Mouse (Mus musculus): ENCODE results near the gene Rbm6. TPM values are rescaled to one million over a fixed set of nuclear protein-coding genes. Genes with fewer than 3 reads are reported as not detected.

Rbm6 gene
- total RNA-seq, 2 experiments from 2014 or later, result 60.7 to 70.3 TPM

DNA sequence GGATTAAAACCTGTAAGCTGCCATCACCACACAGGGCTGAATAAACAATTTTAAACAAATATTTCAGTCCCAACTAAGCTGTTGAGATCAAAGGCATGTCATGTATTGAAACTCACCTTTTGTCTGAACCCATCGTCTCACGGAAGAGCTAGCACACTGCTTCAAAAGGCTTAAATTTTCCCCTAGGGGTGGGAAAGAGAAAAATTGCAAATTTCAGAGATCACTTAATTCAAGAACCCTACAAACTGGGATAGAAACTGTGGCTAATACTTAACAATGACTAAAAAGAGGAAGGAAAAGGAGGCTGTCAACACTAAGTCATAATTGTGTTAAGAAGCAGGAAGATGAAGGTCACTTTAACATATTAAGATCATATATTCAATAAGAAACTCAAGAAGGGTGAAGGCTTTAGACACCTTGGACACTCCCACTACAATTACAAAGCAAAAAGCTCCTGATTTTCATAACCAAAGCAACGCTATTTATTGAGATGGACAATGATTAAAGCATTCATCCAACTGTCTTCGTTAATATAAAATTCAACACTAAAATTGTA lies 103.5 kb downstream of the Rbm6 start:
- peak; percentile 55 for TF ChIP-seq CTCF (conservative IDR thresholded peaks at IDR 0.05)
- peak overlapping the region; percentile 100 for H3K27ac ChIP-seq
- H3K4me3 ChIP-seq, result peak overlapping the region; percentile 82
- DNase-seq (ENCODE audit: low spot score in 2 of 2), result no peak

- no peak overlapping the region; the same call in 1 of the 2 replicates for H3K27ac ChIP-seq
- TF ChIP-seq CTCF (conservative IDR thresholded peaks at IDR 0.05), result no peak
- H3K4me3 ChIP-seq, result peak overlapping the region; percentile 82
- no peak for DNase-seq (ENCODE audit: low spot score in 2 of 2)
These were observed 104.2 kb downstream of the Rbm6 start for GRCm38 (mm10) chr9:107768851-107769250.

DNA sequence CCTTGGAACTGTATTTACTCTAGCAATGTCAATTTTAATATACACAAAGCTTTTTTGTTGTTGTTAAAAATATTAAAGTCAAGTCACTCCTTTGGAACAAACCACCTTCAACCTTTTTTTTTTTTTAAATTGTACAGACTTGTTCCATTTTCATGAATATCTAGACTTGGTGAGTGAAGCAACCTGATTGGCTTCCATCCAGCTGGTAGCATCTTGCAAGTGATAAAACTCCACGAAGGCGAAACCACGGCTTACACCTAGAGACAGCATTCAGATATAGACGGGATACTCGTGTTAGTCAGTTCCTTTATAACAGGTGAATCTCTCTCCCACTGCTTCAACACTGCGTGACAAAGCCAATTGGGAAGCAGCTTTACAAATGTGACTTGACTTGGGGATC lies 113.4 kb downstream of the Rbm6 start:
- no peak for DNase-seq (ENCODE audit: low spot score in 2 of 2)
- no peak for TF ChIP-seq CTCF (conservative IDR thresholded peaks at IDR 0.05)
- no peak overlapping the region for H3K27ac ChIP-seq
- H3K4me3 ChIP-seq, result no peak overlapping the region

GRCm38 (mm10) chr9:107750378-107750777 lies 122.7 kb downstream of the Rbm6 start:
- H3K4me3 ChIP-seq, result no peak overlapping the region
- no peak overlapping the region for H3K27ac ChIP-seq
- TF ChIP-seq CTCF (conservative IDR thresholded peaks at IDR 0.05), result no peak
- no peak for DNase-seq (ENCODE audit: low spot score in 2 of 2)

- H3K4me3 ChIP-seq, result no peak overlapping the region
- H3K27ac ChIP-seq, result no peak overlapping the region
- no peak for TF ChIP-seq CTCF (conservative IDR thresholded peaks at IDR 0.05)
- no peak for DNase-seq (ENCODE audit: low spot score in 2 of 2)
These were observed 125.0 kb downstream of the Rbm6 start for GRCm38 (mm10) chr9:107748063-107748462.

- no peak for DNase-seq (ENCODE audit: low spot score in 2 of 2)
- no peak for TF ChIP-seq CTCF (conservative IDR thresholded peaks at IDR 0.05)
- H3K27ac ChIP-seq, result no peak overlapping the region
- H3K4me3 ChIP-seq, result no peak overlapping the region
These were observed 125.7 kb downstream of the Rbm6 start for GRCm38 (mm10) chr9:107747310-107747709.

- no peak overlapping the region for H3K27ac ChIP-seq
- peak; percentile 67 for TF ChIP-seq CTCF (conservative IDR thresholded peaks at IDR 0.05)
- no peak for DNase-seq (ENCODE audit: low spot score in 2 of 2)
- no peak overlapping the region for H3K4me3 ChIP-seq
These were observed 126.4 kb downstream of the Rbm6 start for GRCm38 (mm10) chr9:107746679-107747078.

DNA sequence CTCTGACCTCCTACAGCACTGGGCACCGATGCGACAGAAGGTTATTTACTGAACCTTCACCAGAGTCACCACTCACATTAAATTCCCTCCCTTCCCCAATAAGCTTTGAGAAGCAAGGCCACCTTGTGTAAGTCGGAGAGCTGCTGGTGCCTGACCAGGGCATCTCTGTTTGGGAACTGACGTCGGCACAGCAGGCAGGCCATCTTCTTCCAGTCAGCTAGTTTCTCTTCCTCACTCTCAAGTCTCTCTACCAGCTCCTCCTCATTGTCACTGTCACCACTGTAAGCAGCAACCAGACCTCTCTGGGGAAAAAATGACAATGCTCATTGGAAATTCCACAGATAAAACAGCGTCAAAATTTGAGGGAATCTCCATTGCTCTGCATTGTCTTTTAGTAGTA lies 129.0 kb downstream of the Rbm6 start:
- H3K27ac ChIP-seq, result no peak overlapping the region
- no peak for DNase-seq (ENCODE audit: low spot score in 2 of 2)
- TF ChIP-seq CTCF (conservative IDR thresholded peaks at IDR 0.05), result no peak
- H3K4me3 ChIP-seq, result no peak overlapping the region

GRCm38 (mm10) chr9:107738841-107739202 lies 134.2 kb downstream of the Rbm6 start:
- DNase-seq (ENCODE audit: low spot score in 2 of 2), result no peak
- no peak overlapping the region for H3K27ac ChIP-seq
- TF ChIP-seq CTCF (conservative IDR thresholded peaks at IDR 0.05), result peak; percentile 69
- H3K4me3 ChIP-seq, result no peak overlapping the region

- peak; percentile 96 for TF ChIP-seq CTCF (conservative IDR thresholded peaks at IDR 0.05)
- Histone ChIP-seq H3K27ac (no peak overlapping the region), H3K4me3 (no peak overlapping the region)
- DNase-seq (ENCODE audit: low spot score in 2 of 2), result peak; percentile 77 to 91
These were observed 134.8 kb downstream of the Rbm6 start for GRCm38 (mm10) chr9:107738020-107738840.

DNA sequence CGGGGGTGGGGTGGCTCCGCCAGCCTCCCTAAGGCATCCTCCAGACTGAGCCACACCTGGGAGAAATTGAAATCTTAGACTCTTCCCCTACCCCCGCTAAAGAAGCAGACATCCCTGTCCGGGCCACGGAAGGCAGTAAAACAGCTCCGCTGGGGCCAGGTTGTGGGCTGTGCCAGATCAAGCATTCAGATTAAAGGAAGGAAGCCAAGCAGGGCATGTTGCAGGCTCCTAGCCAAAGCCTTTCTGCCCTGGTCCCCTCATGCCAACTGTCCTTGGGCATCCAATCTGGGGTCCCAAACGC lies 136.9 kb downstream of the Rbm6 start:
- no peak for DNase-seq (ENCODE audit: low spot score in 2 of 2)
- no peak for TF ChIP-seq CTCF (conservative IDR thresholded peaks at IDR 0.05)
- no peak overlapping the region for H3K27ac ChIP-seq
- H3K4me3 ChIP-seq, result no peak overlapping the region

- DNase-seq (ENCODE audit: low spot score in 2 of 2), result no peak
- H3K4me3 ChIP-seq, result no peak overlapping the region
- H3K27ac ChIP-seq, result no peak overlapping the region
- TF ChIP-seq CTCF (conservative IDR thresholded peaks at IDR 0.05), result no peak
These were observed 137.5 kb downstream of the Rbm6 start for GRCm38 (mm10) chr9:107735356-107736184.

GRCm38 (mm10) chr9:107734567-107734971 lies 138.5 kb downstream of the Rbm6 start:
- no peak overlapping the region for H3K4me3 ChIP-seq
- H3K27ac ChIP-seq, result no peak overlapping the region
- TF ChIP-seq CTCF (conservative IDR thresholded peaks at IDR 0.05), result no peak
- no peak for DNase-seq (ENCODE audit: low spot score in 2 of 2)
